Mouse (Mus musculus) right cerebral cortex, postnatal 10 days (tissue): Measurements from ENCODE around the gene Pinlyp.
"Not testable (repeated sequence)": the region's sequence is repeated elsewhere in the genome, so short reads cannot be mapped to it uniquely, and the experiment has no call there.

Experiments used
- DNase-seq, 2 experiments: peaks; one replicate each; pipeline ENCODE4 v3.0.0; 2021; ENCODE audit warnings: low spot score in 2 of 2

The Pinlyp gene

GRCm38 (mm10) chr7:24524978-24525377 is 20.9 kb downstream of the Pinlyp start:
- DNase-seq, result no peak

GRCm38 (mm10) chr7:24523723-24524122 is 22.2 kb downstream of the Pinlyp start:
- DNase-seq, result no peak

- no peak for DNase-seq
Observed at GRCm38 (mm10) chr7:24522805-24523204, 23.1 kb downstream of the Pinlyp start.

GRCm38 (mm10) chr7:24520054-24520453 is 25.9 kb downstream of the Pinlyp start:
- DNase-seq, result not testable (repeated sequence)

GRCm38 (mm10) chr7:24519130-24519529 is 26.8 kb downstream of the Pinlyp start:
- no peak for DNase-seq

GRCm38 (mm10) chr7:24517654-24518053 is 28.3 kb downstream of the Pinlyp start:
- peak; percentile 79 to 90 for DNase-seq

- DNase-seq, result no peak
Observed at GRCm38 (mm10) chr7:24517077-24517476, 28.8 kb downstream of the Pinlyp start.

GRCm38 (mm10) chr7:24516319-24516718 is 29.6 kb downstream of the Pinlyp start:
- DNase-seq, result peak in 1 of 2 experiments; percentile 71

- no peak for DNase-seq
Observed at GRCm38 (mm10) chr7:24512355-24512754, 33.6 kb downstream of the Pinlyp start, which contains the start of gene AC161166.1. Gene AC161166.1, minus strand, starts transcription at chr7:24512455.

- no peak for DNase-seq
Observed at GRCm38 (mm10) chr7:24507726-24508114, 38.2 kb downstream of the Pinlyp start.

- peak; percentile 91 to 94 for DNase-seq
Observed at GRCm38 (mm10) chr7:24506838-24507725, 38.8 kb downstream of the Pinlyp start, which contains the start of gene Zfp428. Gene Zfp428, plus strand, starts transcription at chr7:24507006.

- peak; percentile 78 to 81 for DNase-seq
Observed at GRCm38 (mm10) chr7:24506476-24506837, 39.5 kb downstream of the Pinlyp start.

GRCm38 (mm10) chr7:24506065-24506459 is 39.9 kb downstream of the Pinlyp start:
- DNase-seq, result no peak

GRCm38 (mm10) chr7:24505447-24506064 is 40.4 kb downstream of the Pinlyp start:
- DNase-seq, result no peak

- no peak for DNase-seq
Observed at GRCm38 (mm10) chr7:24504868-24505267, 41.0 kb downstream of the Pinlyp start.

- DNase-seq, result no peak
Observed at GRCm38 (mm10) chr7:24504004-24504403, 41.9 kb downstream of the Pinlyp start.

GRCm38 (mm10) chr7:24501492-24501891 is 44.4 kb downstream of the Pinlyp start:
- no peak for DNase-seq

GRCm38 (mm10) chr7:24500929-24501328 is 45.0 kb downstream of the Pinlyp start:
- peak in 1 of 2 experiments; percentile 62 for DNase-seq

GRCm38 (mm10) chr7:24499856-24500577 is 45.9 kb downstream of the Pinlyp start:
- no peak for DNase-seq
